Mouse (Mus musculus) erythroblast, embryonic 14.5 days (primary cell): ENCODE results near the gene Nsun3.

Source experiments
- GATA1 ChIP-seq: IDR thresholded peaks from 2 replicates; pipeline ENCODE4 v1.6.1; 2012; ENCODE audit warnings: low read length, inconsistent platforms, mixed read lengths
- TAL1 ChIP-seq: IDR thresholded peaks from 3 replicates; pipeline ENCODE4 v1.6.1; 2012; ENCODE audit warnings: low read length, inconsistent platforms, mixed read lengths

DNA sequence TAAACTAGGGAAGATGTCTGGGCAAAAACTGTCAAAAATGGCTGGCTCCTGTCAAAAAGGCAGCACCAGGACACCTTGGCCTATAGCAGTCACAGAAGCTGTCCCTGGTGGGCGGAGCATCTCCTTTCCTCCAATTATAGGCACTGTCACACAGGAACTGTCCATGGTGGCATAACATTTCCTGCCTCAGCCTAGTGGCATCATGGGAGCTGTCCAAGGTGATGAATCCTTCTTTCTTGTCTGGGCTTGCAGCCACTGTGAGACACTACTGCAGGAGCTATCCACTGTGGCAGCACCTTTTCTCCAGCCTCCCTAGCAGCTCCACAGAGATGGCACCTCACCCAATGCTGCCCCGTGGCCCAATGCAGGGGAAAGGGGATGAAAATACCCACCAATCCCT is 28.3 kb downstream of the Nsun3 start:
- TF ChIP-seq TAL1 (no peak), GATA1 (no peak)
